Mouse (Mus musculus) ES-E14 (cell line): ENCODE results near the gene Npr2. TPM values are rescaled to one million over a fixed set of nuclear protein-coding genes. Genes with fewer than 3 reads are reported as not detected.

Source experiments
- DNase-seq: peaks from one replicate; pipeline ENCODE4 v3.0.0-alpha.2; 2013; ENCODE audit warnings: low read depth, low spot score
- H3K27ac ChIP-seq: 2 replicates; pipeline ENCODE4 v1.5.1; 2012; ENCODE audit warnings: low read depth, mild to moderate bottlenecking, low read length, moderate library complexity, mixed read lengths; ENCODE audit not compliant: poor library complexity, insufficient read depth, severe bottlenecking
- H3K36me3 ChIP-seq: 2 replicates; pipeline ENCODE4 v1.6.1; 2012; ENCODE audit warnings: mild to moderate bottlenecking, low read length, moderate library complexity, mixed read lengths; ENCODE audit not compliant: control insufficient read depth, poor library complexity, insufficient read depth, severe bottlenecking
- H3K4me1 ChIP-seq, 2 experiments: fragments of 150-350 bp in 1 of 2; sonication (generic) in 1 of 2; 2 replicates each; pipeline ENCODE4 v1.6.1; 2012; ENCODE audit warnings: low read length in 2 of 2, mild to moderate bottlenecking in 1 of 2, mixed read lengths in 1 of 2; ENCODE audit not compliant: control insufficient read depth in 2 of 2, insufficient read depth in 2 of 2, poor library complexity in 1 of 2
- H3K4me3 ChIP-seq, 2 experiments: fragments of 150-350 bp in 1 of 2; sonication (generic) in 1 of 2; 2 replicates each; pipeline ENCODE4 v1.5.1; 2012; ENCODE audit warnings: low read length in 2 of 2, low read depth in 1 of 2, mild to moderate bottlenecking in 1 of 2, mixed read lengths in 1 of 2; ENCODE audit not compliant: insufficient read depth in 1 of 2, poor library complexity in 1 of 2, severe bottlenecking in 1 of 2
- H3K9ac ChIP-seq: 2 replicates; pipeline ENCODE4 v1.6.1; 2012; ENCODE audit warnings: low read depth, mild to moderate bottlenecking, low read length, mixed read lengths; ENCODE audit not compliant: poor library complexity, insufficient read depth, severe bottlenecking
- H3K9me3 ChIP-seq: fragments of 150-350 bp; sonication (generic); 2 replicates; pipeline ENCODE4 v1.6.1; 2012; ENCODE audit warnings: low read depth, mild to moderate bottlenecking, low read length; ENCODE audit not compliant: control insufficient read depth, insufficient read depth
- CHD2 ChIP-seq: IDR thresholded peaks from 2 replicates; pipeline ENCODE4 v1.6.1; 2014; ENCODE audit warnings: mild to moderate bottlenecking, low read depth, low read length, inconsistent platforms
- HCFC1 ChIP-seq: IDR thresholded peaks from 2 replicates; pipeline ENCODE4 v1.6.1; 2012; ENCODE audit warnings: low read length, inconsistent platforms, borderline replicate concordance; ENCODE audit not compliant: insufficient read depth
- MAFK ChIP-seq: IDR thresholded peaks from 2 replicates; pipeline ENCODE4 v1.6.1; 2014; ENCODE audit warnings: mild to moderate bottlenecking, low read depth, low read length, inconsistent platforms; ENCODE audit not compliant: insufficient read depth
- ZC3H11A ChIP-seq: IDR thresholded peaks from 2 replicates; pipeline ENCODE4 v1.6.1; 2012; ENCODE audit warnings: low read depth, mild to moderate bottlenecking, inconsistent platforms, low read length, borderline replicate concordance
- ZNF384 ChIP-seq: IDR thresholded peaks from 2 replicates; pipeline ENCODE4 v1.6.1; 2012; ENCODE audit warnings: low read depth, low read length, inconsistent platforms
- in situ Hi-C, 2 experiments: fragments of 600-800 bp; cut with MboI; formaldehyde crosslinking; loops; one replicate each; pipeline ENCODE4 v1.15.1; 2025; ENCODE audit warnings: low sequenced_read_pairs in 2 of 2, inconsistent platforms in 1 of 2; ENCODE audit not compliant: unreplicated experiment in 2 of 2
- total RNA-seq: library from RNA; depleted of rRNA; stranded (reverse); fragments of 300-350 nt; gene quantifications from 2 replicates; pipeline ENCODE4 v1.2.3, GENCODE M21; 2012

The Npr2 gene
- total RNA-seq, 1 experiment, result 7.1 TPM

- Histone ChIP-seq H3K4me1 (no peaks in the 10 kb centered on the region), H3K27ac (no peak overlapping the region), H3K36me3 (no peaks in the 10 kb centered on the region), H3K9me3 (no peaks in the 10 kb centered on the region), H3K4me3 (no peak overlapping the region), H3K9ac (no peak overlapping the region)
- no peak for DNase-seq
- TF ChIP-seq MAFK (no peak), HCFC1 (no peak), ZNF384 (no peak), CHD2 (no peak), ZC3H11A (no peak)
- in situ Hi-C loops, result no loop called here
Measured at GRCm38 (mm10) chr4:43604099-43604498, 27.6 kb upstream of the Npr2 start.

- H3K9ac ChIP-seq, result no peak overlapping the region
- in situ Hi-C loops, result no loop called here
- no peak overlapping the region for H3K27ac ChIP-seq
- no peaks in the 10 kb centered on the region for H3K4me1 ChIP-seq
- no peak overlapping the region for H3K4me3 ChIP-seq
- no peaks in the 10 kb centered on the region for H3K9me3 ChIP-seq
- DNase-seq, result no peak
- TF ChIP-seq MAFK, result no peak
- TF ChIP-seq HCFC1, result no peak
- no peak for TF ChIP-seq ZNF384
- no peak for TF ChIP-seq CHD2
- no peak for TF ChIP-seq ZC3H11A
- H3K36me3 ChIP-seq, result no peaks in the 10 kb centered on the region
Measured at GRCm38 (mm10) chr4:43604751-43605685, 26.7 kb upstream of the Npr2 start.

GRCm38 (mm10) chr4:43612534-43612933, 19.2 kb upstream of the Npr2 start:
- no peak for DNase-seq

GRCm38 (mm10) chr4:43613060-43613730, 18.5 kb upstream of the Npr2 start:
- no peak for DNase-seq
- H3K4me1 ChIP-seq, result no peaks in the 10 kb centered on the region
- no peaks in the 10 kb centered on the region for H3K36me3 ChIP-seq
- H3K9me3 ChIP-seq, result no peaks in the 10 kb centered on the region
- no peak for TF ChIP-seq MAFK
- no peak for TF ChIP-seq ZC3H11A
- TF ChIP-seq HCFC1, result no peak
- no peak for TF ChIP-seq CHD2
- TF ChIP-seq ZNF384, result no peak
- in situ Hi-C loops, result no loop called here
- H3K9ac ChIP-seq, result no peak overlapping the region
- no peak overlapping the region for H3K4me3 ChIP-seq
- H3K27ac ChIP-seq, result no peak overlapping the region

More at GRCm38 (mm10) chr4:43612534-43612933, 19.2 kb upstream of the Npr2 start:
- Histone ChIP-seq H3K27ac (no peak overlapping the region), H3K9ac (no peak overlapping the region), H3K36me3 (no peaks in the 10 kb centered on the region), H3K9me3 (no peaks in the 10 kb centered on the region), H3K4me1 (no peaks in the 10 kb centered on the region), H3K4me3 (no peak overlapping the region)
- TF ChIP-seq MAFK (no peak), ZNF384 (no peak), CHD2 (no peak), HCFC1 (no peak), ZC3H11A (no peak)
- in situ Hi-C loops, result no loop called here
